Mouse (Mus musculus): ENCODE results near the gene Fam117b.

DNA sequence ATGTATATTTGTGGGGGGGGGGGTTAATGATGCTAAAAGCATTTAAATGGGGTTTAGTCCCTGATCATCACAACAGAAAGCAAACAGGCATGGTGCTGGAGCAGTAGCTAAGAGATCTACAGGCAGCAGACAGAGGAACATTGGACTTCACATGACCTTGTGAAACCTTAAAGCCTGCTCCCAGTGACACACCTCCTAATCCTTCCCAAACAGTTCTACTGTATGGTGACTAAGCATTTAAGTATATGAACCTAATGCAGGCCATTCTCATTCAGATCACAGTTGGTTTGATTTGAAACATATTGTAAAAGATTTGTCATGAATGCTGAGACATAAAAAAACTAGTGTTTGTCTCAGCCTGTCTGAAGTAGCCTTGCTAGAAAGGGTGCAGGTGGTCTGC, 73.8 kb downstream of the Fam117b start:
- no peak for TF ChIP-seq POLR2A (IDR thresholded peaks at IDR 0.05; ENCODE audit: low read depth, low read length)
- no peak for TF ChIP-seq CTCF (conservative IDR thresholded peaks at IDR 0.05; ENCODE audit: insufficient read depth, insufficient read length, low read depth, low read length)
